Mouse (Mus musculus): ENCODE results near the gene Dmrt1. TPM values are rescaled to one million over a fixed set of nuclear protein-coding genes. Genes with fewer than 3 reads are reported as not detected.

The Dmrt1 gene
- polyA plus RNA-seq, 2 experiments = 0.05 TPM; not detected in 1

DNA sequence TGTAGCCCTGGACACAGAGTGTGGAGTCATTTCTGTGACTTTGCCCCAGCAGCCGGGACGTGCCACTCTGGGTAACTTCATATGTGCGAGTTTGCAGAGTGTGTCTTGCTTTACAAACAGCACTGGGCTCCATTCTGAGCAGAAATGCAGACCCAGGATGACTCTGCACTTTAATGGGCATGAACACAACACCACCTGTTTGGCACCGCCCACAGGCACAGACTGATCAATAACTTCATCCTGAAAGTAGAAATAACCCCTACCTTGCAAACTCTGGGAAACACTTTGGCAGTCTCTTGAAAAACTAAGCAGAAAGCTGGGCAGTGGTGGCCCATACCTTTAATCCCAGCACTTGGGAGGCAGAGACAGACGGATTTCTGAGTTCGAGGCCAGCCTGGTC, 24.6 kb upstream of the Dmrt1 start:
- H3K27ac ChIP-seq (replicated peaks; ENCODE audit: low read depth, low read length) = no peak overlapping the region
- 89% methylated on average over 6 of the region's 6 CpGs for WGBS
- no peak for ATAC-seq (ENCODE audit: low FRiP score, low read depth)
- H3K4me2 ChIP-seq (replicated peaks; ENCODE audit: low read depth, low read length, severe bottlenecking) = no peak overlapping the region
- DNase-seq (ENCODE audit: low spot score) = no peak
- 0 out of 2 replicates have a peak, but pooled peaks cover 2% of the 10 kb centered on the region for H3K27me3 ChIP-seq (ENCODE audit: control insufficient read depth, insufficient read depth, low read length)
- H3K36me3 ChIP-seq (ENCODE audit: control insufficient read depth, insufficient read depth, low read length) = no peaks in the 10 kb centered on the region
- no peak overlapping the region for H3K4me3 ChIP-seq (replicated peaks; ENCODE audit: low read length)
- H3K9me3 ChIP-seq (ENCODE audit: control insufficient read depth, low read length) = no peaks in the 10 kb centered on the region
- no peak overlapping the region for H3K9ac ChIP-seq (ENCODE audit: low read depth, low read length, severe bottlenecking)
- no peaks in the 10 kb centered on the region for H3K4me1 ChIP-seq (ENCODE audit: control insufficient read depth, insufficient read depth, low read length)
- no peak for TF ChIP-seq POLR2A (IDR thresholded peaks at IDR 0.05; ENCODE audit: borderline replicate concordance, extremely low read depth, insufficient read depth, insufficient read length)

DNA sequence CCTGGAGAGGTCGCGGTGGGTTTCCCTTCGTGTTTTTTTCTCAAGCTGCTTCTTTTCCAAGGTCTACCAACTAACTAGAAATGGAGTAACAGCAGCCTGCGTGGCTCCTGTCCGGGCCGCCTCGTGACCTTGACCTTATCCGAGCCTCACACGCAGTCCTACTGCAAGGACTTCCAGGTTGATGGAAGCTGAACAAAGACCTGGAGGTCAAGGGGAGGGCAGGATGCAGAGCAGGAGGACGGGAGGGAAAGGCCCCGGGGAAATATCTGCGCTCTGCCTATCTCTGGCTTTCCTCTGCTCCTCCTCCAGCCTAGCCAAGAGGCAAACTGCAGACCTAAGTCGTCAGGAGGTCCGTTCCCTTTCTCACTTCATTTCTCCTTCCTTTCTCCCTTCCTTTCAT, 18.9 kb upstream of the Dmrt1 start:
- no peaks in the 10 kb centered on the region for H3K9me3 ChIP-seq (ENCODE audit: control insufficient read depth, low read length)
- H3K4me3 ChIP-seq (replicated peaks; ENCODE audit: low read length) = no peak overlapping the region
- H3K27ac ChIP-seq (replicated peaks; ENCODE audit: low read depth, low read length) = no peak overlapping the region
- no peak overlapping the region for H3K9ac ChIP-seq (ENCODE audit: low read depth, low read length, severe bottlenecking)
- ATAC-seq (ENCODE audit: low FRiP score, low read depth) (no peak), DNase-seq (ENCODE audit: low spot score) (no peak)
- no peaks in the 10 kb centered on the region for H3K36me3 ChIP-seq (ENCODE audit: control insufficient read depth, insufficient read depth, low read length)
- H3K27me3 ChIP-seq (ENCODE audit: control insufficient read depth, insufficient read depth, low read length) = 0 out of 2 replicates have a peak, but pooled peaks cover 14% of the 10 kb centered on the region
- TF ChIP-seq POLR2A (IDR thresholded peaks at IDR 0.05; ENCODE audit: borderline replicate concordance, extremely low read depth, insufficient read depth, insufficient read length) = no peak
- H3K4me2 ChIP-seq (replicated peaks; ENCODE audit: low read depth, low read length, severe bottlenecking) = no peak overlapping the region
- 19% methylated on average over 14 of the region's 14 CpGs for WGBS
- no peaks in the 10 kb centered on the region for H3K4me1 ChIP-seq (ENCODE audit: control insufficient read depth, insufficient read depth, low read length)

DNA sequence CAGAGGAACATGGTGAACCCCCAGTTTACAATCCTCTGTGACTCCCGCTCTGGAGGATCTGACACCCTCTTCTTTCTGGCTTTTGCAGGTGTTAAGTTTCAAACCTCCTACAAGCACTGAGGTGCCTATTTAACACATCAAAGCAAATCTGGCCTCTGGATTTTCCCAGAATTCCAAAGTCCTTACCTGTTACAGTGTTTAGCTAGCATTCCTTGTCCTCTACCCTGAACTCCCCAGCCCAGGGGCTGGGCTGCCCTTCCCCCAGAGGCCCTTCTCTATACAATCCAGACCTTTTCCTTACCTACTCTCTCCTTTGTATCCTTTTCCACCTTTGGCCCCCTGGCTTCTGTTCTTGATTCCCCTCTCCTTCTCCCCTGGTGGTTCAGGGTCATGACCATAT, 18.1 kb upstream of the Dmrt1 start:
- no peak overlapping the region for H3K27ac ChIP-seq (replicated peaks; ENCODE audit: low read depth, low read length)
- no peaks in the 10 kb centered on the region for H3K36me3 ChIP-seq (ENCODE audit: control insufficient read depth, insufficient read depth, low read length)
- no peak overlapping the region for H3K4me3 ChIP-seq (replicated peaks; ENCODE audit: low read length)
- H3K4me2 ChIP-seq (replicated peaks; ENCODE audit: low read depth, low read length, severe bottlenecking) = no peak overlapping the region
- no peak overlapping the region for H3K9ac ChIP-seq (ENCODE audit: low read depth, low read length, severe bottlenecking)
- DNase-seq (ENCODE audit: low spot score) (no peak), ATAC-seq (ENCODE audit: low FRiP score, low read depth) (no peak)
- H3K27me3 ChIP-seq (ENCODE audit: control insufficient read depth, insufficient read depth, low read length) = 0 out of 2 replicates have a peak, but pooled peaks cover 14% of the 10 kb centered on the region
- H3K4me1 ChIP-seq (ENCODE audit: control insufficient read depth, insufficient read depth, low read length) = no peaks in the 10 kb centered on the region
- 15% methylated on average over 1 of the region's 1 CpGs for WGBS
- H3K9me3 ChIP-seq (ENCODE audit: control insufficient read depth, low read length) = no peaks in the 10 kb centered on the region
- TF ChIP-seq POLR2A (IDR thresholded peaks at IDR 0.05; ENCODE audit: borderline replicate concordance, extremely low read depth, insufficient read depth, insufficient read length) = no peak

DNA sequence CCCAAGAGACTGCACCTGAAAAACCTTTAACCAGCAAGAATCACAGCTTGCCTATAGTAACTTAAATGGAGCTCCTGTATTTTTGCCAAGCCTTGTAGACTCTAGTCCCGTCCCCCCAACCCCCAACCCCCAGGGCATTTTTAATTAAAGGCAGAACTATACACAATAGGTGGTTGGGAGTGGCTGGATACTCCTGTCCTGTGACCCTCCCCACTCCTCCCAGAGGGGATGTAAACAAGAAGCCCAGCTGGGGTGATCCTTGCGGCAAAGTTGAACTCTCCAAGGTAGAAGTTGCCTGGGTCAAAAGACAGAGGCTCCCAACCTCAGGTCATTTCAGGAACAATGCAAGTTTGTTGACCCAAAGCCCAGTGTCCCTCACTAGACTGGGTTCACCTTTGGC, 16.9 kb upstream of the Dmrt1 start:
- WGBS = 12% methylated on average over 2 of the region's 2 CpGs
- Histone ChIP-seq H3K4me2 (replicated peaks; ENCODE audit: low read depth, low read length, severe bottlenecking) (no peak overlapping the region), H3K4me1 (ENCODE audit: control insufficient read depth, insufficient read depth, low read length) (no peaks in the 10 kb centered on the region), H3K27me3 (ENCODE audit: control insufficient read depth, insufficient read depth, low read length) (0 out of 2 replicates have a peak, but pooled peaks cover 14% of the 10 kb centered on the region), H3K9me3 (ENCODE audit: control insufficient read depth, low read length) (no peaks in the 10 kb centered on the region), H3K9ac (ENCODE audit: low read depth, low read length, severe bottlenecking) (no peak overlapping the region), H3K27ac (replicated peaks; ENCODE audit: low read depth, low read length) (no peak overlapping the region), H3K36me3 (ENCODE audit: control insufficient read depth, insufficient read depth, low read length) (no peaks in the 10 kb centered on the region), H3K4me3 (replicated peaks; ENCODE audit: low read length) (no peak overlapping the region)
- DNase-seq (ENCODE audit: low spot score) = no peak
- no peak for ATAC-seq (ENCODE audit: low FRiP score, low read depth)
- TF ChIP-seq POLR2A (IDR thresholded peaks at IDR 0.05; ENCODE audit: borderline replicate concordance, extremely low read depth, insufficient read depth, insufficient read length) = no peak

DNA sequence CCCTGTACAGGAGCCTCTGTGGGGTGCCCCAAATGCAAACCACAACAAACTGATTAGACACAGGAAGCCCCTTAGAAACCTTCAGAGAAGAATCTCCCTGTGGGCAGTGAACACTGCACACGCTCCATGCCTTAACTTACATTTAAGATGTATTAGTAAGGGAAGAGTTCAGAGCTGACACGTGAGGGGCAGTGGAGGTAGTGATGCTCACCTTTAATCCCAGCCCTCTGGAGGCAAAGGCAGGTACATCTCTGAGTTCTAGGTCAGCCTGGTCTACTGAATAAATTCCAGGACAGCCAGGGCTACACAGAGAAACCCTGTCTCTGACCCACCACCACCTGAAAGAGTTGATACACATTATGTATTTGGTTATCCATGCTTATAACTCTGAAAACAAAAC, 15.9 kb upstream of the Dmrt1 start:
- ATAC-seq (ENCODE audit: low FRiP score, low read depth) (no peak), DNase-seq (ENCODE audit: low spot score) (no peak)
- Histone ChIP-seq H3K4me3 (replicated peaks; ENCODE audit: low read length) (no peak overlapping the region), H3K9me3 (ENCODE audit: control insufficient read depth, low read length) (no peaks in the 10 kb centered on the region), H3K27me3 (ENCODE audit: control insufficient read depth, insufficient read depth, low read length) (0 out of 2 replicates have a peak, but pooled peaks cover 14% of the 10 kb centered on the region), H3K4me1 (ENCODE audit: control insufficient read depth, insufficient read depth, low read length) (no peaks in the 10 kb centered on the region), H3K27ac (replicated peaks; ENCODE audit: low read depth, low read length) (no peak overlapping the region), H3K9ac (ENCODE audit: low read depth, low read length, severe bottlenecking) (no peak overlapping the region), H3K4me2 (replicated peaks; ENCODE audit: low read depth, low read length, severe bottlenecking) (no peak overlapping the region), H3K36me3 (ENCODE audit: control insufficient read depth, insufficient read depth, low read length) (no peaks in the 10 kb centered on the region)
- TF ChIP-seq POLR2A (IDR thresholded peaks at IDR 0.05; ENCODE audit: borderline replicate concordance, extremely low read depth, insufficient read depth, insufficient read length) = no peak
- 68% methylated on average over 2 of the region's 2 CpGs for WGBS

DNA sequence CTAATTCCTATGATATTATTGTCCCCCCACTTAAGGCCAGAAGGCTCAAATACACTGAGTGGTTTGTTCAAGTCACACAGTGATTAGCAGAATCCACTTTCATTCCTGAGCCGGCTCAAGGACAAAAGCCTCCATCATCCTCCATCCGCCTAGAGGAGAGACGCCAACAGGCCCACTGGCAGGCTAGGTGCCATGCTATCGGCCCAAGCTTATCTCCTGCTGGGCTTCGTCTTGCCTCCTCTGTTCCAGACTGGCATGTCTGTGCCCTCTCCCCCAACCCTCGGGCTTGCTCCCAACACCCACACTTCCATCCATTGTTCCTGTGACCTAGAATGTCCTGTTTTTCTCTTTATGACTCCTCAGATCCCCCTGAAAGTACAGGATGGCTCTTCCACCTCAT, 8.0 kb upstream of the Dmrt1 start:
- Histone ChIP-seq H3K9me3 (ENCODE audit: control insufficient read depth, low read length) (no peaks in the 10 kb centered on the region), H3K27me3 (ENCODE audit: control insufficient read depth, insufficient read depth, low read length) (no peaks in the 10 kb centered on the region), H3K4me2 (replicated peaks; ENCODE audit: low read depth, low read length, severe bottlenecking) (no peak overlapping the region), H3K36me3 (ENCODE audit: control insufficient read depth, insufficient read depth, low read length) (no peaks in the 10 kb centered on the region), H3K4me1 (ENCODE audit: control insufficient read depth, insufficient read depth, low read length) (no peaks in the 10 kb centered on the region), H3K9ac (ENCODE audit: low read depth, low read length, severe bottlenecking) (no peak overlapping the region), H3K27ac (replicated peaks; ENCODE audit: low read depth, low read length) (no peak overlapping the region), H3K4me3 (replicated peaks; ENCODE audit: low read length) (no peak overlapping the region)
- DNase-seq (ENCODE audit: low spot score) = no peak
- 82% methylated on average over 6 of the region's 6 CpGs for WGBS
- no peak for ATAC-seq (ENCODE audit: low FRiP score, low read depth)
- TF ChIP-seq POLR2A (IDR thresholded peaks at IDR 0.05; ENCODE audit: borderline replicate concordance, extremely low read depth, insufficient read depth, insufficient read length) = no peak
